Mouse (Mus musculus): Measurements from ENCODE around the gene 7530416G11Rik. TPM values are rescaled to one million over a fixed set of nuclear protein-coding genes. Genes with fewer than 3 reads are reported as not detected.
A peak's percentile ranks its signal among the peaks of the same experiment; 100 is the strongest.

The 7530416G11Rik gene
- not detected in 2 replicates for polyA plus RNA-seq (2015; fragmentation: Nextera tagmentation; extraction: Ambion mirVana)

GRCm38 (mm10) chr15:85503127-85503526 lies at the start of gene 7530416G11Rik:
Gene 7530416G11Rik, minus strand, starts transcription at chr15:85503227.
- Histone ChIP-seq H3K4me2 (no peak within 1 kb of the TSS), H3K27ac (replicated peaks) (no peak within 1 kb of the TSS), H3K9ac (no peak within 1 kb of the TSS), H3K4me1 (replicated peaks) (peaks cover 20% of the 10 kb centered on the region), H3K9me3 (no peaks in the 10 kb centered on the region), H3K27me3 (no peaks in the 10 kb centered on the region), H3K36me3 (no peaks in the 10 kb centered on the region), H3K4me3 (no peak within 1 kb of the TSS)
- 78% methylated on average over 8 of the region's 8 CpGs for WGBS
- ATAC-seq (ENCODE audit: low FRiP score, low read depth): no peak

GRCm38 (mm10) chr15:85546500-85546899 lies 43.5 kb upstream of the 7530416G11Rik start:
- Histone ChIP-seq H3K27me3 (no peaks in the 10 kb centered on the region), H3K9ac (no peak overlapping the region), H3K9me3 (no peaks in the 10 kb centered on the region), H3K4me1 (replicated peaks) (no peaks in the 10 kb centered on the region; the same call in 1 of the 2 replicates), H3K27ac (replicated peaks) (no peak overlapping the region), H3K36me3 (no peaks in the 10 kb centered on the region), H3K4me2 (no peak overlapping the region), H3K4me3 (no peak overlapping the region)
- ATAC-seq (ENCODE audit: low FRiP score, low read depth): no peak
- 69% methylated on average over 4 of the region's 4 CpGs for WGBS

GRCm38 (mm10) chr15:85545369-85545768 lies 42.3 kb upstream of the 7530416G11Rik start:
- Histone ChIP-seq H3K36me3 (no peaks in the 10 kb centered on the region), H3K4me2 (no peak overlapping the region), H3K4me1 (replicated peaks) (no peaks in the 10 kb centered on the region; the same call in 1 of the 2 replicates), H3K27ac (replicated peaks) (no peak overlapping the region), H3K27me3 (no peaks in the 10 kb centered on the region), H3K9ac (no peak overlapping the region), H3K4me3 (no peak overlapping the region), H3K9me3 (no peaks in the 10 kb centered on the region)
- no peak for ATAC-seq (ENCODE audit: low FRiP score, low read depth)
- WGBS: 82% methylated on average over 5 of the region's 5 CpGs

- H3K36me3 ChIP-seq: no peaks in the 10 kb centered on the region
- H3K9ac ChIP-seq: no peak overlapping the region
- H3K27ac ChIP-seq (replicated peaks): 0 out of 2 replicates have a peak overlapping the region, but pooled peaks have one; percentile 14
- no peak for ATAC-seq (ENCODE audit: low FRiP score, low read depth)
- no peak overlapping the region for H3K4me2 ChIP-seq
- H3K9me3 ChIP-seq: no peaks in the 10 kb centered on the region
- H3K4me1 ChIP-seq (replicated peaks): peaks cover 6% of the 10 kb centered on the region; the same call in 1 of the 2 replicates
- no peak overlapping the region for H3K4me3 ChIP-seq
- 40% methylated on average over 11 of the region's 11 CpGs for WGBS
- no peaks in the 10 kb centered on the region for H3K27me3 ChIP-seq
Measured at GRCm38 (mm10) chr15:85538170-85538569, 35.1 kb upstream of the 7530416G11Rik start.

GRCm38 (mm10) chr15:85537151-85537550 lies 34.1 kb upstream of the 7530416G11Rik start:
- Histone ChIP-seq H3K9me3 (no peaks in the 10 kb centered on the region), H3K4me1 (replicated peaks) (peaks cover 6% of the 10 kb centered on the region; the same call in 1 of the 2 replicates), H3K4me2 (no peak overlapping the region), H3K27me3 (no peaks in the 10 kb centered on the region), H3K27ac (replicated peaks) (no peak overlapping the region), H3K36me3 (no peaks in the 10 kb centered on the region), H3K9ac (no peak overlapping the region), H3K4me3 (no peak overlapping the region)
- no peak for ATAC-seq (ENCODE audit: low FRiP score, low read depth)
- 87% methylated on average over 25 of the region's 25 CpGs for WGBS

- Histone ChIP-seq H3K9ac (no peak overlapping the region), H3K9me3 (no peaks in the 10 kb centered on the region), H3K4me3 (no peak overlapping the region), H3K4me2 (no peak overlapping the region), H3K4me1 (replicated peaks) (peaks cover 6% of the 10 kb centered on the region; the same call in 1 of the 2 replicates), H3K36me3 (no peaks in the 10 kb centered on the region), H3K27me3 (no peaks in the 10 kb centered on the region), H3K27ac (replicated peaks) (no peak overlapping the region)
- ATAC-seq (ENCODE audit: low FRiP score, low read depth): no peak
- 88% methylated on average over 6 of the region's 6 CpGs for WGBS
Measured at GRCm38 (mm10) chr15:85534646-85535045, 31.6 kb upstream of the 7530416G11Rik start.

- no peak overlapping the region for H3K4me2 ChIP-seq
- no peak for ATAC-seq (ENCODE audit: low FRiP score, low read depth)
- H3K4me3 ChIP-seq: no peak overlapping the region
- H3K27me3 ChIP-seq: no peaks in the 10 kb centered on the region
- WGBS: 72% methylated on average over 8 of the region's 8 CpGs
- H3K9me3 ChIP-seq: no peaks in the 10 kb centered on the region
- H3K4me1 ChIP-seq (replicated peaks): peaks cover 6% of the 10 kb centered on the region; the same call in 1 of the 2 replicates
- no peak overlapping the region for H3K9ac ChIP-seq
- H3K27ac ChIP-seq (replicated peaks): no peak overlapping the region
- H3K36me3 ChIP-seq: no peaks in the 10 kb centered on the region
Measured at GRCm38 (mm10) chr15:85534215-85534614, 31.2 kb upstream of the 7530416G11Rik start.

GRCm38 (mm10) chr15:85532063-85532462 lies 29.0 kb upstream of the 7530416G11Rik start:
- Histone ChIP-seq H3K9me3 (no peaks in the 10 kb centered on the region), H3K4me2 (no peak overlapping the region), H3K36me3 (no peaks in the 10 kb centered on the region), H3K9ac (no peak overlapping the region), H3K4me1 (replicated peaks) (no peaks in the 10 kb centered on the region), H3K4me3 (no peak overlapping the region), H3K27me3 (no peaks in the 10 kb centered on the region), H3K27ac (replicated peaks) (no peak overlapping the region)
- ATAC-seq (ENCODE audit: low FRiP score, low read depth): no peak
- 82% methylated on average over 3 of the region's 3 CpGs for whole genome bisulfite sequencing

- no peaks in the 10 kb centered on the region for H3K27me3 ChIP-seq
- 70% methylated on average over 3 of the region's 3 CpGs for WGBS
- H3K4me1 ChIP-seq (replicated peaks): no peaks in the 10 kb centered on the region
- H3K4me2 ChIP-seq: no peak overlapping the region
- H3K36me3 ChIP-seq: no peaks in the 10 kb centered on the region
- no peak overlapping the region for H3K27ac ChIP-seq (replicated peaks)
- H3K9ac ChIP-seq: no peak overlapping the region
- no peak for ATAC-seq (ENCODE audit: low FRiP score, low read depth)
- no peaks in the 10 kb centered on the region for H3K9me3 ChIP-seq
- no peak overlapping the region for H3K4me3 ChIP-seq
Measured at GRCm38 (mm10) chr15:85529911-85530310, 26.9 kb upstream of the 7530416G11Rik start.

- no peaks in the 10 kb centered on the region for H3K9me3 ChIP-seq
- peaks cover 12% of the 10 kb centered on the region; the same call in 1 of the 2 replicates for H3K4me1 ChIP-seq (replicated peaks)
- H3K36me3 ChIP-seq: no peaks in the 10 kb centered on the region
- no peak overlapping the region for H3K27ac ChIP-seq (replicated peaks)
- no peak overlapping the region for H3K4me3 ChIP-seq
- no peak for ATAC-seq (ENCODE audit: low FRiP score, low read depth)
- H3K4me2 ChIP-seq: no peak overlapping the region
- H3K27me3 ChIP-seq: no peaks in the 10 kb centered on the region
- H3K9ac ChIP-seq: no peak overlapping the region
- 20% methylated on average over 12 of the region's 12 CpGs for WGBS
Measured at GRCm38 (mm10) chr15:85524404-85524950, 21.4 kb upstream of the 7530416G11Rik start.

GRCm38 (mm10) chr15:85523173-85523991 lies 20.4 kb upstream of the 7530416G11Rik start:
- Histone ChIP-seq H3K4me2 (0 out of 2 replicates have a peak overlapping the region, but pooled peaks have one; percentile 8), H3K27ac (replicated peaks) (no peak overlapping the region), H3K4me1 (replicated peaks) (peaks cover 12% of the 10 kb centered on the region; the same call in 1 of the 2 replicates), H3K4me3 (no peak overlapping the region), H3K36me3 (no peaks in the 10 kb centered on the region), H3K9me3 (no peaks in the 10 kb centered on the region), H3K9ac (no peak overlapping the region), H3K27me3 (no peaks in the 10 kb centered on the region)
- WGBS: 16% methylated on average over 14 of the region's 14 CpGs
- peak; percentile 55; the same call in 1 of the 2 replicates for ATAC-seq (ENCODE audit: low FRiP score, low read depth)

GRCm38 (mm10) chr15:85519438-85519837 lies 16.4 kb upstream of the 7530416G11Rik start:
- no peak overlapping the region for H3K4me3 ChIP-seq
- no peaks in the 10 kb centered on the region for H3K36me3 ChIP-seq
- H3K4me1 ChIP-seq (replicated peaks): peaks cover 11% of the 10 kb centered on the region; the same call in 1 of the 2 replicates
- H3K4me2 ChIP-seq: no peak overlapping the region
- no peak for ATAC-seq (ENCODE audit: low FRiP score, low read depth)
- H3K27me3 ChIP-seq: no peaks in the 10 kb centered on the region
- H3K9me3 ChIP-seq: no peaks in the 10 kb centered on the region
- no peak overlapping the region for H3K9ac ChIP-seq
- no peak overlapping the region for H3K27ac ChIP-seq (replicated peaks)
- 70% methylated on average over 4 of the region's 4 CpGs for WGBS

All from hindbrain, embryonic 15.5 days (tissue).